Mouse (Mus musculus) right cerebral cortex, postnatal 4 days (tissue): ENCODE measurements at regions not wholly inside any gene's neighbourhood (a gene's known extent, or its start where the extent isn't known, plus 50 kb on each side); places are given as distances from the start of the nearest gene placed in this dataset.

Experiments
- DNase-seq: peaks from one replicate; pipeline ENCODE4 v3.0.0-alpha.2; 2022

DNA sequence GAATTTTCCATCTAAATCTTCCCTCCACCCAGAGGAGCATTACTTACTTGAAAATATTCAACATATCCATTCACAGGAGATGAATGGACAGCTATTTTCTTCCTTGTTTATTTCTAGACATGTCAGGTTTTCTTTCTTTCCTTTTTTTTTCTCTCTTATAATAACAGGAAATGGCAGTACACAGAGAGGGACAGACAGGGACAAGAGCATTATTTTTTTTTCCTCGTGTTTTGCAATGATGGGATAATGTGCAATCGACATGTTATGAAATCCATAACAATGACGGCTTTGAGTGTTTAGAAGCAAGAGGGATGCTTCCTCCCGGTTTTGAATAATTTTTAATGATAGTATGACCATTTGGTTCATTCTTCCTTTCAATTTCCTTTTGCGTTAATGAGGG, 86.6 kb upstream of the Gm765 start:
- DNase-seq: no peak

DNA sequence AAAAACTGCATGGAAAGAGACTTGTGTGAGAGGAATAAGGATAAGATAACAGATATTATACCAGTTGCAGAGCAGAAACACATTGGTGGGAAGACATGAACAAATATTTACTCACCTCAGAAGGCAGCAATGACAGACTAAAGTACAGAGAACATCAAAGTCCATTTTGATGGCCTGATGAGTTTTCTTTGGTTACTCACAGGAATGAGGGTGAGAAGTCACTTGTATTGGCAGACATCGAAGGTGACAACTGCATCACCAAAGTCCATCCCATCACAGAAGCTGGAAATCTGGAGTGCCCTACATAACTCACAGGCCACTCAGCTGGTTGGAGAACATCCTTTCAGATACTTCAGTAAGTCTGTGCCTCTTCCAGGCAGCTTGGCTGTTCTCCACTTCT, 60.1 kb upstream of the Gm765 start:
- DNase-seq: no peak

DNA sequence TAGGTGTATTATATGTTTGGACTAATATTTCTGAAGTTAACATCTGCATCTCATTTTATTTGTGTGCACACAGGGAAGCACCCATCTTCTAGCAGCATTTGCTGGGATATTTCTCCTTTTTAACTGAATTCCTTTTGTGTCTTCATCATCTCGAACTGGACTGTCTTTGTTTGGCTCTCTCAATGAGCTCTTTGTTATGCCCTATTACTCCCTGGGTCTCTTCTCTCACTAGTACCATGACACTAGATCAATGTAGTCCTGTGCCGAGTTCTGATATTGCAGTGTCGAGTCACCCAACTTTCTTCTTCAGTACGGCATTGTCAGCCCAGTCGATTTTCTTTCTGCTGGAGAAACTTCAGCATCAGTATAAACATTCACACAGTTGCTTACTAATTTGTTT, 52.0 kb upstream of the Gm765 start:
- DNase-seq: no peak
